Mouse (Mus musculus) C2C12 (cell line): Measurements from ENCODE around the gene Tns2.

ENCODE experiments used
- CEBPB ChIP-seq: IDR thresholded peaks from one replicate; pipeline ENCODE4 v1.6.1; 2011; ENCODE audit warnings: low read depth, mild to moderate bottlenecking, control low read depth, moderate library complexity
- CTCF ChIP-seq: IDR thresholded peaks from one replicate; pipeline ENCODE4 v1.5.1; 2011; ENCODE audit not compliant: control insufficient read depth, insufficient read depth, insufficient read length
- MAX ChIP-seq: IDR thresholded peaks from one replicate; pipeline ENCODE4 v1.6.1; 2011; ENCODE audit warnings: mild to moderate bottlenecking, control low read depth
- MYOG ChIP-seq: IDR thresholded peaks from one replicate; pipeline ENCODE4 v1.6.1; 2011; ENCODE audit not compliant: control insufficient read depth, insufficient read length; ENCODE audit errors: extremely low read depth
- USF1 ChIP-seq: IDR thresholded peaks from one replicate; pipeline ENCODE4 v1.6.1; 2011; ENCODE audit warnings: low read depth, mild to moderate bottlenecking, control low read depth, moderate library complexity

DNA sequence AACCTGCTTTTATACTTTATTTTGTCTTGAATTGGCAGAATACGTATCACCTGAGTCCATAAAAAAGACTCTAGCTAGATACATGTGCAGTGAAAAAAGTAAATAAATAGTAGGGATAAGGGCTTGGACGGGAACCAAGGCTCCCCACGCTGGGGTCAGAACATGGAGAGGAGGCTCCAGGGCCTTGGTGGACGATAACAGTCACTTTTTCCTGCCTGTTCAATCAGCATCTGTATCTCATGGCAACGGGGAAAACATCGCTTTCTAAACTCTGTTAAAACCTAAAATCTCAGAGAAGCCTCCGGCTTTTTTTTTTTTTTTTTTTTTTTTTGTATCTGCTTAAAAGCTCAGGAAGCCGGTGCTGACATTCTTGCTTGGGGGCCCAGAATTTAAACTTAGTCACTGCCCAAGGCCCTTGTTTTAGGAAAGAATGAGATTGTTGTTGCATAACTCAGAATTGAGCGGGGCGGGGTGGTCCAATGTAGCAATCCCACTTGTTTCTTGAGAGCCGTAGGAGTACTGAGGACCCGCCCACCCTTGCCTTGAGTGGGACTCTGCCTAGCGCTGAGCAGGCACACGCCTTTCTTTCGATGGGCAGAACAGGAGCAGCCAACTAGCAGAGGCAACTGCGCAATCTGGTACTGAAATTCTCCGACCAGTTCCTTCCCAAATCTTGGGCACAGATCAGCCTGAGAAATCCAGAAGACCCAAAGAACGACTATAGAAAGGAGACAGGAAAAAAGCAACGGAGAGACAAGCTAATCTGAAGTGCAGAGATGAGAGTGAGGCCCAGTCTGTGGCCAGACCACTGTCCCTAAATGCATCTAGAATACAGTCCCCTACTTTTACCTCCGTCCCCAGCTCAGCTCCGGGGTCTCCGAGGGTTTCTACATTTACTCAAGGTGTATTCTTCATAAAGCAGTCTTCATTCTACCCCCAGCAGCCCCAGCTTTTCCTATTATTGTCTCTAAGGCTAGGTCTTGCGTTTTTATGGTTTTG is 43.0 kb downstream of the Tns2 start:
- TF ChIP-seq CTCF (no peak), CEBPB (peak; percentile 73), MYOG (no peak), USF1 (no peak), MAX (no peak)
